Mouse (Mus musculus): ENCODE data around the gene Hnrnph3. TPM values are rescaled to one million over a fixed set of nuclear protein-coding genes. Genes with fewer than 3 reads are reported as not detected.
"Not testable (repeated sequence)": the region's sequence is repeated elsewhere in the genome, so short reads cannot be mapped to it uniquely, and the experiment has no call there.

The Hnrnph3 gene
- polyA plus RNA-seq (2012; ENCODE audit: insufficient read depth, insufficient read length, missing spikeins), result 30.0 and 45.4 TPM in 2 replicates

- peak within 1 kb of the TSS; percentile 98 for H3K27ac ChIP-seq (replicated peaks; ENCODE audit: low read depth, low read length)
- H3K4me3 ChIP-seq (ENCODE audit: insufficient read depth, low read depth, low read length), result peak within 1 kb of the TSS; percentile 97
- peaks cover 6% of the 10 kb centered on the region for H3K4me1 ChIP-seq (ENCODE audit: control insufficient read depth, insufficient read depth, insufficient read length, low read length)
These were observed at the start of gene Hnrnph3, which contains the start of gene Pbld2 for GRCm38 (mm10) chr10:63023749-63024579. Hnrnph3 (minus strand) TSS chr10:63024217. Pbld2 (plus strand) TSS chr10:63024315.

DNA sequence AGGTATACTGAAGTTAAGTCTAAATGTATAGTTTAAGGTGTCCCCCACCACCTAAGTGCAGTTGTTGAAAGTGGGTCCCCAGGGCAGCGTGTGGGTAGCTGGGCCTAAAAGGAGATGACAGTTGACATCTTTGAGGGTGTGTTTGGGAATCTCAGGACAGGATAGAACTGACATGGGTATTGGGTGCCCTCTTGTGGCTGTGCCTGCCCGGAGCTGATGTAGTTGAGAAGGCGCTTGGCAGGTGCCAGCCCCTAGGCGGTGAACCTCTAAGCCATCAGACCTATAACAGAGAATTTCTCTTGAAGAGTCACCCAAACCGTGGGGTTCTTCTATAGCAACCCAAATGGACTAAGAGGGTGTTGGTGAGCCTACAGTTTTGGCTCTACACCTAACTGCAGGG is 42.0 kb upstream of the Hnrnph3 start:
- Histone ChIP-seq H3K27ac (replicated peaks; ENCODE audit: low read depth, low read length) (no peak overlapping the region), H3K4me3 (ENCODE audit: insufficient read depth, low read depth, low read length) (no peak overlapping the region), H3K4me1 (ENCODE audit: control insufficient read depth, insufficient read depth, insufficient read length, low read length) (peaks cover 9% of the 10 kb centered on the region)

GRCm38 (mm10) chr10:63065561-63065960 is 41.5 kb upstream of the Hnrnph3 start:
- no peak overlapping the region for H3K4me3 ChIP-seq (ENCODE audit: insufficient read depth, low read depth, low read length)
- H3K4me1 ChIP-seq (ENCODE audit: control insufficient read depth, insufficient read depth, insufficient read length, low read length), result peaks cover 9% of the 10 kb centered on the region
- H3K27ac ChIP-seq (replicated peaks; ENCODE audit: low read depth, low read length), result no peak overlapping the region

- no peak overlapping the region for H3K4me3 ChIP-seq (ENCODE audit: insufficient read depth, low read depth, low read length)
- H3K27ac ChIP-seq (replicated peaks; ENCODE audit: low read depth, low read length), result no peak overlapping the region
- H3K4me1 ChIP-seq (ENCODE audit: control insufficient read depth, insufficient read depth, insufficient read length, low read length), result peaks cover 13% of the 10 kb centered on the region
These were observed 40.5 kb upstream of the Hnrnph3 start for GRCm38 (mm10) chr10:63064516-63064915.

GRCm38 (mm10) chr10:63063365-63063764 is 39.3 kb upstream of the Hnrnph3 start:
- Histone ChIP-seq H3K27ac (replicated peaks; ENCODE audit: low read depth, low read length) (no peak overlapping the region), H3K4me3 (ENCODE audit: insufficient read depth, low read depth, low read length) (no peak overlapping the region)

GRCm38 (mm10) chr10:63062696-63063095 is 38.7 kb upstream of the Hnrnph3 start:
- no peak overlapping the region for H3K4me3 ChIP-seq (ENCODE audit: insufficient read depth, low read depth, low read length)
- H3K4me1 ChIP-seq (ENCODE audit: control insufficient read depth, insufficient read depth, insufficient read length, low read length), result peaks cover 13% of the 10 kb centered on the region
- H3K27ac ChIP-seq (replicated peaks; ENCODE audit: low read depth, low read length), result no peak overlapping the region

More at GRCm38 (mm10) chr10:63063365-63063764, 39.3 kb upstream of the Hnrnph3 start:
- H3K4me1 ChIP-seq (ENCODE audit: control insufficient read depth, insufficient read depth, insufficient read length, low read length), result peaks cover 13% of the 10 kb centered on the region

GRCm38 (mm10) chr10:63061266-63061665 is 37.2 kb upstream of the Hnrnph3 start:
- Histone ChIP-seq H3K4me1 (ENCODE audit: control insufficient read depth, insufficient read depth, insufficient read length, low read length) (peaks cover 13% of the 10 kb centered on the region), H3K27ac (replicated peaks; ENCODE audit: low read depth, low read length) (no peak overlapping the region; the same call in 1 of the 2 replicates), H3K4me3 (ENCODE audit: insufficient read depth, low read depth, low read length) (peak overlapping the region; percentile 52; the same call in 1 of the 2 replicates)

GRCm38 (mm10) chr10:63060406-63060805 is 36.4 kb upstream of the Hnrnph3 start:
- peak overlapping the region; percentile 52 for H3K4me3 ChIP-seq (ENCODE audit: insufficient read depth, low read depth, low read length)
- peak overlapping the region; percentile 84 for H3K27ac ChIP-seq (replicated peaks; ENCODE audit: low read depth, low read length)
- H3K4me1 ChIP-seq (ENCODE audit: control insufficient read depth, insufficient read depth, insufficient read length, low read length), result peaks cover 13% of the 10 kb centered on the region

DNA sequence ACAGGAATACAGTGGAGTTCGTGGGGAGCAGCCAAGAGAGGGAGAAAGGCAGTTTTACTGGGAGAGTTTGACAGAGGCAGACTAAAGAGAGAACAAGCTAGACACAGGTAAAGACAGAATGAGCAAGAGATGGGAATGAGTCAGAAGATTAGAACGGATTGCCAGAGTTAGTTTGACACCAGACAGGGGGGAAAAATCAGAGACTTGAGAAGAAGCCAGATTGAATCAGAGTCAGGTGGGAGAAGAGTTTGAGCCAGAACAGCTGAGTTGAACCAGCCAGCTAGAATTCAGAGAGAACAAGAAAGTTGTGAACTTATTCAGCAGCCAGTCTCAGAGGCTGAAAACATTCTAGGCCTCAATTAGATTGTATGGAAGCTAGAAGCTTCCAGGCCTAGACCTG is 35.8 kb upstream of the Hnrnph3 start, which contains the start of gene Pbld1:
TSS of gene Pbld1 (plus strand) at position 301 of the 400 bp plus-strand sequence.
- H3K27ac ChIP-seq (replicated peaks; ENCODE audit: low read depth, low read length), result peak within 1 kb of the TSS; percentile 84
- peaks cover 13% of the 10 kb centered on the region for H3K4me1 ChIP-seq (ENCODE audit: control insufficient read depth, insufficient read depth, insufficient read length, low read length)
- peak within 1 kb of the TSS; percentile 52 for H3K4me3 ChIP-seq (ENCODE audit: insufficient read depth, low read depth, low read length)

DNA sequence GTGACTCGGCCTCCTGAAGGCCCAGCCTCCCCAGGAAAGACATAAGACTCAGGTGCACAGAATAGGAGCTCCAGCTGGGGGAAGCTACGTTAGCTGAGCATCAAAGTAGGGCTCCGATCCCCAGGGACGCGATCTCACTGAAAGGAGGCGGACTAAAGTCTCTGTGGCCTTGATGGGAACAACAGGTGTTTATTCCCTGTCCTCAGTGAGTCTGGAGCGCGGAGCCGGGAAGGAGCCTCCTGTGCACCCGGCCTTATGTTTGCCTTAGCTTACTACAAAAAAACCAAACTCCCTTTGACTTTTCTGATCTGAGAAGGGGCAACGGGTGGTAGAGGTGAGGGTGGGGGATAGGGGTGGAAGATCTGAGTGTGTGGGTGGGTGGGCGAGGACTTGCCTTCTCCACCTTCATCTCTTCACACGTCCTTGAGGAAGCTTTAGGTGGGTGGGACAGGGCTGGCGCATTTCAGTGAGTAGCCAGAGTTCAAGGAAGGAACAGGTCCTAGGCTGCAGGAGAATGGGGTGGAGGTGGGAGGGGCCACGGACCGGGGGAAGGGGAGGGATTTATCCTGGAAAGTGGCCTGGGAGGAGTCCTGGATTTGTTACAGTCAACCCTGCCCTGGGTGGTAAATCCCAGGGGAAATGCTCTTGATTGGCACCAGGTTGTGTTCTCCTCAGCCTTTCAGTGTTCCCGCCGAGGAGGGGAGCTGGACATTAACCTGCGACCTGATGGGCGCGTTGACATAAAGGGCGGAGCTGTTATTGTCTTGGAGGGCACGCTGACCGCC is 33.1 kb upstream of the Hnrnph3 start:
- peak overlapping the region; percentile 60 for H3K27ac ChIP-seq (replicated peaks; ENCODE audit: low read depth, low read length)
- H3K4me1 ChIP-seq (ENCODE audit: control insufficient read depth, insufficient read depth, insufficient read length, low read length), result peaks cover 10% of the 10 kb centered on the region
- peak overlapping the region; percentile 12; the same call in 1 of the 2 replicates for H3K4me3 ChIP-seq (ENCODE audit: insufficient read depth, low read depth, low read length)

DNA sequence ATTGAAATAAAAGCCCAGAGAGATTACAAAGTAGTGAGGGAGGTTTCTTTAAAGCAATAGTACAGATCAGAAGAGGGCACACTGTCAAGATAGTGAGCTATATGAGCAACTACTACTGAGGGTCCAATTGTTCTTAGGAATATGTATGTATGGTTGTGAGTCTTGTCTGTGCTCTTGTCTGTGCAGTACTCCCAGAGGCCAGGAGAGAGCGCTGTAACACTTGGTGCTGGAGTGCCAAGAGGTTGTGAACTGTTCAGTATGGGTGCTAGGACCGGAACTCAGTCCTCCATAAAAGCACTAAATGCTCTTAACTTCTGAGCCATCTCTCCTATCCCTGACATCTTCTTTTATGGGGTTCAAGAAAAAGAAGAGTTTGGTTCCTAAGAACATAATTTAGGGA is 30.6 kb upstream of the Hnrnph3 start:
- Histone ChIP-seq H3K27ac (replicated peaks; ENCODE audit: low read depth, low read length) (no peak overlapping the region), H3K4me1 (ENCODE audit: control insufficient read depth, insufficient read depth, insufficient read length, low read length) (peaks cover 5% of the 10 kb centered on the region; the same call in 1 of the 2 replicates), H3K4me3 (ENCODE audit: insufficient read depth, low read depth, low read length) (no peak overlapping the region)

DNA sequence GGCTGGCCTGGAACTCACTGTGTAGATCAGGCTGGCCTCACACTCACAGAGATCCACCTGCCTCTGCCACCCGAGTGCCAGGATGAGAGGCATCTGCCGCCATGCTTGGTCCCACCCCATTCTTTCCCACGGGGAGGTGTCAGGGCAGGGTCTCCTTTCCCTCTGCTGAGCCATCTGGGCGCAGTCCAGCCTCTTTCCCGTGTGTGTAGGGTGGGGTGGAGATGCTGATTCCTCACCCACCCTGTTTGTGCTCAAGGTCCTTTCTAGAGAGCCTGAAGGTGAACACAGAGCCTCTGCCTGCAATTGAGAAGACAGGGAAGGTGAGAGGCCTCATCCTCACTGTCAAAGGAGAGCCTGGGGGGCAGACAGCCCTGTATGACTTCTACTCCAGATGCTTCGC is 30.1 kb upstream of the Hnrnph3 start:
- not testable (repeated sequence) for H3K27ac ChIP-seq (replicated peaks; ENCODE audit: low read depth, low read length); H3K4me3 ChIP-seq (ENCODE audit: insufficient read depth, low read depth, low read length); H3K4me1 ChIP-seq (ENCODE audit: control insufficient read depth, insufficient read depth, insufficient read length, low read length)

DNA sequence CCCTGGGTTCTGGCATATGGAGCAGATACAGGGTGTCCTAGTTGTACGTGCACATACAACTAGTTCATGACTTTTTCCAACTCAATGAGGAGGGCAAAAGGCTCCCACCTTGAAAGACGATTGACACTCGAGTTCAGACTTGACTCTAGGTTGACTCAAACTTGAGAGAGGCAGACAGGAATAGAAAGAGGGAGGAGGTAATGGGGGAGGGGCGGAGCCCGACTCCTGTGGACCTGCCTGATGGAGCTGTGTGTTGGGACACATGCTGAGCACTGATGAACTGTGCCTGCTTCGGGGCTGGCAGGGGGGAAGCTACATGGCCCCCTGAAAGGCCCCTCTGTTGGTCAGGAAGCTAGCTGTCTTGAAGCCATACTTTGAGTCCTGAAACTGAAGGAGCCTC is 29.0 kb upstream of the Hnrnph3 start:
- H3K27ac ChIP-seq (replicated peaks; ENCODE audit: low read depth, low read length), result no peak overlapping the region
- no peak overlapping the region for H3K4me3 ChIP-seq (ENCODE audit: insufficient read depth, low read depth, low read length)
- peaks cover 5% of the 10 kb centered on the region; the same call in 1 of the 2 replicates for H3K4me1 ChIP-seq (ENCODE audit: control insufficient read depth, insufficient read depth, insufficient read length, low read length)

DNA sequence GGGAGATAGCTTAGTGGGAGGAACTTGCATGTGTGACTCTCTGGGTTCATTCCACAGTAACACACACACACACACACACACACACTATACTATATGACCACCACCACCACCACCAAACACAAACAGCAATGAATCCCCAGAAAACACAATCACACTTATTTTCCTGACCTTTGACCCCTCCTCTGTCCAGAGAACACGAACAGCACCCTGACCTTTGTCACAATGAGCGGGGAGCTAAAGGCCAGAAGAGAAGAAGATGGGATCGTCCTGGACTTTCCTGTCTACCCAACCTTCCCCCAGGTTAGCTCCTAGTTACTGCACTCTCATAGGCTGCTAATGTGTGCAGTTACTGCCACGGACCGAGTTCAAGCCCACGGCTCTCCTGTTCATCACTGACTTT is 28.0 kb upstream of the Hnrnph3 start:
- no peak overlapping the region for H3K27ac ChIP-seq (replicated peaks; ENCODE audit: low read depth, low read length)
- H3K4me3 ChIP-seq (ENCODE audit: insufficient read depth, low read depth, low read length), result no peak overlapping the region
- H3K4me1 ChIP-seq (ENCODE audit: control insufficient read depth, insufficient read depth, insufficient read length, low read length), result peaks cover 5% of the 10 kb centered on the region; the same call in 1 of the 2 replicates

- H3K27ac ChIP-seq (replicated peaks; ENCODE audit: low read depth, low read length), result peak overlapping the region; percentile 28; the same call in 1 of the 2 replicates
These were observed 27.2 kb upstream of the Hnrnph3 start for GRCm38 (mm10) chr10:63051267-63051666.

More at GRCm38 (mm10) chr10:63051267-63051666, 27.2 kb upstream of the Hnrnph3 start:
- Histone ChIP-seq H3K4me3 (ENCODE audit: insufficient read depth, low read depth, low read length) (no peak overlapping the region), H3K4me1 (ENCODE audit: control insufficient read depth, insufficient read depth, insufficient read length, low read length) (peaks cover 5% of the 10 kb centered on the region; the same call in 1 of the 2 replicates)
